In the genomic region with DNA sequence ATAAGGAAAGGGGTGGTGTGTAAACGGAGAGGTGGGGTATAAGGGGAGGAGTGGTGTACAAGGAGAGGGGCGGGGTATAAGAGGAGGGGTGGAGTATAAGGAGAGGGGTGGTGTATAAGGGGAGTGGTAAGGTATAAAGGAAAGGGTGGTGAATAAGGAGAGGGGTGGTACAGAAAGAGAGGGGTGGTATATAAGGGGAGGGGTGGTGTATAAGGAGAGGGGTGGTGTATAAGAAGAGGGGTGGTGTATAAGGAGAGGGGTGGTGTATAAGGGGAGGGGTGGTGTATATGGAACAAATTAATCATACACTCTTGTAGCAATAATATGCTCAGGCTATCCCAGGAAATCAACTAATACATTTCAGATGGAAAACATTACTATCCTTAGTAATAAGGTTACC, we compare ENCODE assay signal across 8 mouse cellular contexts. TPM values are rescaled to one million over a fixed set of nuclear protein-coding genes. Genes with fewer than 3 reads are reported as not detected.
DNase-seq lines count a peak whose midpoint lies in the region; ATAC-seq and TF ChIP-seq lines count a peak whose summit lies in the region.
"Had no signal": no experiment of that assay in that cellular context is flagged by ENCODE, and none has a peak within 500 bp of the region (broad histone marks: within the 10 kb centered on the region; RNA-seq: fewer than 3 reads in every experiment).

No protein-coding gene starts in this region.

- 30% methylated on average over 2 of the region's 2 CpGs for WGBS in lung, embryonic 14.5 days
- 42% methylated on average over 2 of the region's 2 CpGs for WGBS in forebrain, embryonic 13.5 days
- WGBS in liver, embryonic 12.5 days (ENCODE audit: insufficient replicate concordance), result 28% methylated on average over 2 of the region's 2 CpGs
- 36% methylated on average over 2 of the region's 2 CpGs for WGBS in stomach, embryonic 15.5 days

- no peak overlapping the region for H3K27ac ChIP-seq in lung, embryonic 14.5 days (ENCODE audit: low read depth)
- no peak overlapping the region for H3K27ac ChIP-seq in forebrain, embryonic 13.5 days
- H3K27ac ChIP-seq in liver, embryonic 12.5 days, result no peak overlapping the region
- H3K27ac ChIP-seq in stomach, embryonic 15.5 days, result no peak overlapping the region

- no peak for TF ChIP-seq CTCF in lung, embryonic 14.5 days (IDR thresholded peaks at IDR 0.05; ENCODE audit: low read depth)

- DNase-seq in lung, embryonic 14.5 days, result no peak
- DNase-seq in lung, adult 18-20 months, result no peak
- no peak for DNase-seq in urinary bladder, postnatal 10 days (ENCODE audit: low spot score)
- no peak for DNase-seq in left cerebral cortex, postnatal 25 days (ENCODE audit: low spot score in 2 of 2)
- DNase-seq: adrenal gland, postnatal 36 days had no signal

- no peak overlapping the region for H3K4me2 ChIP-seq in lung, embryonic 14.5 days
- no peak overlapping the region for H3K4me2 ChIP-seq in forebrain, embryonic 13.5 days
- H3K4me2 ChIP-seq in liver, embryonic 12.5 days, result no peak overlapping the region
- H3K4me2 ChIP-seq in stomach, embryonic 15.5 days, result no peak overlapping the region

- ATAC-seq in lung, embryonic 14.5 days (ENCODE audit: insufficient read depth), result peak; percentile 99
- peak; percentile 97 for ATAC-seq in forebrain, embryonic 13.5 days
- peak; percentile 96 for ATAC-seq in liver, embryonic 12.5 days
- peak; percentile 98 for ATAC-seq in stomach, embryonic 15.5 days (ENCODE audit: insufficient read depth, low FRiP score, low read depth)

- H3K9me3 ChIP-seq in lung, embryonic 14.5 days (ENCODE audit: low read depth, low read length), result no peaks in the 10 kb centered on the region
- H3K9me3 ChIP-seq in forebrain, embryonic 13.5 days (replicated peaks), result no peaks in the 10 kb centered on the region
- no peaks in the 10 kb centered on the region for H3K9me3 ChIP-seq in liver, embryonic 12.5 days (replicated peaks)
- no peaks in the 10 kb centered on the region for H3K9me3 ChIP-seq in stomach, embryonic 15.5 days

- no peak overlapping the region for H3K4me3 ChIP-seq in lung, embryonic 14.5 days (ENCODE audit: low read depth, low read length)
- no peak overlapping the region for H3K4me3 ChIP-seq in forebrain, embryonic 13.5 days
- no peak overlapping the region for H3K4me3 ChIP-seq in liver, embryonic 12.5 days
- H3K4me3 ChIP-seq in stomach, embryonic 15.5 days (replicated peaks), result no peak overlapping the region

- no peaks in the 10 kb centered on the region for H3K36me3 ChIP-seq in lung, embryonic 14.5 days (ENCODE audit: insufficient read depth)
- no peaks in the 10 kb centered on the region for H3K36me3 ChIP-seq in forebrain, embryonic 13.5 days (ENCODE audit: poor library complexity, severe bottlenecking)
- no peaks in the 10 kb centered on the region for H3K36me3 ChIP-seq in liver, embryonic 12.5 days
- 0 out of 2 replicates have a peak, but pooled peaks cover 5% of the 10 kb centered on the region for H3K36me3 ChIP-seq in stomach, embryonic 15.5 days

- no peak overlapping the region for H3K9ac ChIP-seq in lung, embryonic 14.5 days
- H3K9ac ChIP-seq in forebrain, embryonic 13.5 days, result no peak overlapping the region
- H3K9ac ChIP-seq in liver, embryonic 12.5 days, result no peak overlapping the region
- no peak overlapping the region for H3K9ac ChIP-seq in stomach, embryonic 15.5 days

- intact Hi-C loops in left cerebral cortex, postnatal 25 days (cut with DNase I), result no loop called here

- H3K27me3 ChIP-seq in lung, embryonic 14.5 days (ENCODE audit: insufficient read depth, low read length), result no peaks in the 10 kb centered on the region
- H3K27me3 ChIP-seq in forebrain, embryonic 13.5 days, result no peaks in the 10 kb centered on the region
- no peaks in the 10 kb centered on the region for H3K27me3 ChIP-seq in liver, embryonic 12.5 days (replicated peaks)
- no peaks in the 10 kb centered on the region for H3K27me3 ChIP-seq in stomach, embryonic 15.5 days (replicated peaks)

- H3K4me1 ChIP-seq in lung, embryonic 14.5 days (ENCODE audit: insufficient read depth), result no peaks in the 10 kb centered on the region
- H3K4me1 ChIP-seq in forebrain, embryonic 13.5 days, result no peaks in the 10 kb centered on the region
- no peaks in the 10 kb centered on the region for H3K4me1 ChIP-seq in liver, embryonic 12.5 days
- no peaks in the 10 kb centered on the region for H3K4me1 ChIP-seq in stomach, embryonic 15.5 days

RNA-seq across cellular contexts. Expression of a gene that starts 15.1 kb away (rescaled TPM):
- 4.0 and 4.3 TPM in 2 replicates for polyA plus RNA-seq in lung, embryonic 14.5 days (2014; fragmentation: Nextera tagmentation; extraction: Ambion mirVana)
- 7.4 and 8.3 TPM in 2 replicates for polyA plus RNA-seq in forebrain, embryonic 13.5 days (2015; fragmentation: Nextera tagmentation; extraction: Ambion mirVana)
- 5.2 and 5.7 TPM in 2 replicates for polyA plus RNA-seq in liver, embryonic 12.5 days (2016; fragmentation: Nextera tagmentation; extraction: Ambion mirVana)
- 4.5 and 5.9 TPM in 2 replicates for polyA plus RNA-seq in stomach, embryonic 15.5 days (2015; fragmentation: Nextera tagmentation; extraction: Ambion mirVana)
- total RNA-seq in left cerebral cortex, postnatal 25 days (2021), result 10 to 100 TPM; 12.5 to 19.1 TPM

RNA-seq across cellular contexts. Expression of a gene that starts 15.2 kb away (rescaled TPM):
- polyA plus RNA-seq in lung, embryonic 14.5 days (2014; fragmentation: Nextera tagmentation; extraction: Ambion mirVana), result 49.9 and 52.7 TPM in 2 replicates
- polyA plus RNA-seq in forebrain, embryonic 13.5 days (2015; fragmentation: Nextera tagmentation; extraction: Ambion mirVana), result 51.3 and 56.4 TPM in 2 replicates
- polyA plus RNA-seq in liver, embryonic 12.5 days (2016; fragmentation: Nextera tagmentation; extraction: Ambion mirVana), result 17.9 and 18.6 TPM in 2 replicates
- 66.1 and 72.1 TPM in 2 replicates for polyA plus RNA-seq in stomach, embryonic 15.5 days (2015; fragmentation: Nextera tagmentation; extraction: Ambion mirVana)
- total RNA-seq in left cerebral cortex, postnatal 25 days (2021), result 10 to 100 TPM; 34.7 to 35.1 TPM
